Mouse (Mus musculus): ENCODE measurements around the gene Cgref1. TPM values are rescaled to one million over a fixed set of nuclear protein-coding genes. Genes with fewer than 3 reads are reported as not detected.

The Cgref1 gene
- polyA plus RNA-seq (2014; fragmentation: Nextera tagmentation; extraction: Ambion mirVana): 2.2 and 2.7 TPM in 2 replicates

- 5% methylated on average over 44 of the region's 44 CpGs for WGBS
- H3K9me3 ChIP-seq (ENCODE audit: control insufficient read depth, low read length): no peaks in the 10 kb centered on the region
- 0 out of 2 replicates have a peak, but pooled peaks have one; percentile 22 for ATAC-seq (ENCODE audit: insufficient number of reproducible peaks, low FRiP score, low TSS enrichment, low read depth)
- H3K27ac ChIP-seq (replicated peaks; ENCODE audit: low read depth, low read length): no peak within 1 kb of the TSS
- no peaks in the 10 kb centered on the region for H3K36me3 ChIP-seq (ENCODE audit: control insufficient read depth, insufficient read depth, low read length)
- no peaks in the 10 kb centered on the region for H3K27me3 ChIP-seq (ENCODE audit: control insufficient read depth, insufficient read depth, low read length)
- H3K9ac ChIP-seq (ENCODE audit: low read length): peak within 1 kb of the TSS; percentile 53
- peak within 1 kb of the TSS; percentile 75 for H3K4me2 ChIP-seq (ENCODE audit: low read depth, severe bottlenecking)
- H3K4me1 ChIP-seq (ENCODE audit: control insufficient read depth, insufficient read depth, low read length): 0 out of 2 replicates have a peak, but pooled peaks cover 2% of the 10 kb centered on the region
- peak; percentile 68 for DNase-seq (ENCODE audit: low spot score)
- peak within 1 kb of the TSS; percentile 35 for H3K4me3 ChIP-seq (ENCODE audit: low read depth, low read length)
Measured at GRCm38 (mm10) chr5:30944956-30945781, at the start of gene Cgref1. TSS of gene Cgref1 (minus strand) at chr5:30945591.

GRCm38 (mm10) chr5:30994074-30994473, 48.7 kb upstream of the Cgref1 start:
- Histone ChIP-seq H3K36me3 (ENCODE audit: control insufficient read depth, insufficient read depth, low read length) (no peaks in the 10 kb centered on the region), H3K27me3 (ENCODE audit: control insufficient read depth, insufficient read depth, low read length) (no peaks in the 10 kb centered on the region), H3K9ac (ENCODE audit: low read length) (no peak overlapping the region), H3K4me1 (ENCODE audit: control insufficient read depth, insufficient read depth, low read length) (no peaks in the 10 kb centered on the region), H3K27ac (replicated peaks; ENCODE audit: low read depth, low read length) (no peak overlapping the region), H3K4me2 (ENCODE audit: low read depth, severe bottlenecking) (no peak overlapping the region), H3K4me3 (ENCODE audit: low read depth, low read length) (no peak overlapping the region), H3K9me3 (ENCODE audit: control insufficient read depth, low read length) (no peaks in the 10 kb centered on the region)
- DNase-seq (ENCODE audit: low spot score) (no peak), ATAC-seq (ENCODE audit: insufficient number of reproducible peaks, low FRiP score, low TSS enrichment, low read depth) (no peak)
- WGBS: 73% methylated on average over 3 of the region's 3 CpGs

- H3K9me3 ChIP-seq (ENCODE audit: control insufficient read depth, low read length): no peaks in the 10 kb centered on the region
- H3K9ac ChIP-seq (ENCODE audit: low read length): no peak overlapping the region
- no peaks in the 10 kb centered on the region for H3K4me1 ChIP-seq (ENCODE audit: control insufficient read depth, insufficient read depth, low read length)
- DNase-seq (ENCODE audit: low spot score): no peak
- H3K4me3 ChIP-seq (ENCODE audit: low read depth, low read length): no peak overlapping the region
- no peaks in the 10 kb centered on the region for H3K27me3 ChIP-seq (ENCODE audit: control insufficient read depth, insufficient read depth, low read length)
- WGBS: 75% methylated on average over 5 of the region's 5 CpGs
- ATAC-seq (ENCODE audit: insufficient number of reproducible peaks, low FRiP score, low TSS enrichment, low read depth): no peak
- no peak overlapping the region for H3K27ac ChIP-seq (replicated peaks; ENCODE audit: low read depth, low read length)
- H3K36me3 ChIP-seq (ENCODE audit: control insufficient read depth, insufficient read depth, low read length): no peaks in the 10 kb centered on the region
- no peak overlapping the region for H3K4me2 ChIP-seq (ENCODE audit: low read depth, severe bottlenecking)
Measured at GRCm38 (mm10) chr5:30992980-30993676, 47.7 kb upstream of the Cgref1 start.

GRCm38 (mm10) chr5:30982357-30982756, 37.0 kb upstream of the Cgref1 start:
- DNase-seq (ENCODE audit: low spot score): peak; percentile 26
- 27% methylated on average over 2 of the region's 2 CpGs for WGBS

GRCm38 (mm10) chr5:30974870-30975656, 29.7 kb upstream of the Cgref1 start:
- peak; percentile 35 for DNase-seq (ENCODE audit: low spot score)
- WGBS: 48% methylated on average over 9 of the region's 9 CpGs
- Histone ChIP-seq H3K4me1 (ENCODE audit: control insufficient read depth, insufficient read depth, low read length) (peaks cover 5% of the 10 kb centered on the region; the same call in 1 of the 2 replicates), H3K9ac (ENCODE audit: low read length) (no peak overlapping the region), H3K9me3 (ENCODE audit: control insufficient read depth, low read length) (no peaks in the 10 kb centered on the region), H3K4me3 (ENCODE audit: low read depth, low read length) (no peak overlapping the region), H3K27ac (replicated peaks; ENCODE audit: low read depth, low read length) (peak overlapping the region; percentile 12; the same call in 1 of the 2 replicates), H3K36me3 (ENCODE audit: control insufficient read depth, insufficient read depth, low read length) (no peaks in the 10 kb centered on the region), H3K4me2 (ENCODE audit: low read depth, severe bottlenecking) (no peak overlapping the region), H3K27me3 (ENCODE audit: control insufficient read depth, insufficient read depth, low read length) (no peaks in the 10 kb centered on the region)
- no peak for ATAC-seq (ENCODE audit: insufficient number of reproducible peaks, low FRiP score, low TSS enrichment, low read depth)

More at GRCm38 (mm10) chr5:30982357-30982756, 37.0 kb upstream of the Cgref1 start:
- no peak overlapping the region for H3K9ac ChIP-seq (ENCODE audit: low read length)
- H3K9me3 ChIP-seq (ENCODE audit: control insufficient read depth, low read length): no peaks in the 10 kb centered on the region
- H3K27ac ChIP-seq (replicated peaks; ENCODE audit: low read depth, low read length): no peak overlapping the region
- no peaks in the 10 kb centered on the region for H3K36me3 ChIP-seq (ENCODE audit: control insufficient read depth, insufficient read depth, low read length)
- H3K4me3 ChIP-seq (ENCODE audit: low read depth, low read length): no peak overlapping the region
- H3K4me2 ChIP-seq (ENCODE audit: low read depth, severe bottlenecking): no peak overlapping the region
- H3K4me1 ChIP-seq (ENCODE audit: control insufficient read depth, insufficient read depth, low read length): no peaks in the 10 kb centered on the region
- no peaks in the 10 kb centered on the region for H3K27me3 ChIP-seq (ENCODE audit: control insufficient read depth, insufficient read depth, low read length)
- no peak for ATAC-seq (ENCODE audit: insufficient number of reproducible peaks, low FRiP score, low TSS enrichment, low read depth)

- ATAC-seq (ENCODE audit: insufficient number of reproducible peaks, low FRiP score, low TSS enrichment, low read depth): no peak
- no peak for DNase-seq (ENCODE audit: low spot score)
- Histone ChIP-seq H3K36me3 (ENCODE audit: control insufficient read depth, insufficient read depth, low read length) (no peaks in the 10 kb centered on the region), H3K9me3 (ENCODE audit: control insufficient read depth, low read length) (no peaks in the 10 kb centered on the region), H3K4me2 (ENCODE audit: low read depth, severe bottlenecking) (no peak overlapping the region), H3K4me1 (ENCODE audit: control insufficient read depth, insufficient read depth, low read length) (no peaks in the 10 kb centered on the region), H3K9ac (ENCODE audit: low read length) (no peak overlapping the region), H3K4me3 (ENCODE audit: low read depth, low read length) (no peak overlapping the region), H3K27ac (replicated peaks; ENCODE audit: low read depth, low read length) (no peak overlapping the region), H3K27me3 (ENCODE audit: control insufficient read depth, insufficient read depth, low read length) (no peaks in the 10 kb centered on the region)
- 77% methylated on average over 2 of the region's 2 CpGs for WGBS
Measured at GRCm38 (mm10) chr5:30969440-30969839, 24.0 kb upstream of the Cgref1 start.

- no peak within 1 kb of the TSS for H3K27ac ChIP-seq (replicated peaks; ENCODE audit: low read depth, low read length)
Measured at GRCm38 (mm10) chr5:30968416-30968815, 23.0 kb upstream of the Cgref1 start, which contains the start of gene Tcf23. TSS of gene Tcf23 (plus strand) at chr5:30968662.

GRCm38 (mm10) chr5:30966189-30966588, 20.8 kb upstream of the Cgref1 start:
- DNase-seq (ENCODE audit: low spot score) (no peak), ATAC-seq (ENCODE audit: insufficient number of reproducible peaks, low FRiP score, low TSS enrichment, low read depth) (no peak)
- Histone ChIP-seq H3K36me3 (ENCODE audit: control insufficient read depth, insufficient read depth, low read length) (no peaks in the 10 kb centered on the region), H3K4me1 (ENCODE audit: control insufficient read depth, insufficient read depth, low read length) (no peaks in the 10 kb centered on the region), H3K4me3 (ENCODE audit: low read depth, low read length) (no peak overlapping the region), H3K9me3 (ENCODE audit: control insufficient read depth, low read length) (no peaks in the 10 kb centered on the region), H3K9ac (ENCODE audit: low read length) (no peak overlapping the region), H3K27me3 (ENCODE audit: control insufficient read depth, insufficient read depth, low read length) (no peaks in the 10 kb centered on the region), H3K4me2 (ENCODE audit: low read depth, severe bottlenecking) (no peak overlapping the region), H3K27ac (replicated peaks; ENCODE audit: low read depth, low read length) (no peak overlapping the region)
- WGBS: 90% methylated on average over 4 of the region's 4 CpGs

More at GRCm38 (mm10) chr5:30968416-30968815, 23.0 kb upstream of the Cgref1 start, which contains the start of gene Tcf23:
- no peak within 1 kb of the TSS for H3K9ac ChIP-seq (ENCODE audit: low read length)
- H3K27me3 ChIP-seq (ENCODE audit: control insufficient read depth, insufficient read depth, low read length): no peaks in the 10 kb centered on the region
- H3K4me2 ChIP-seq (ENCODE audit: low read depth, severe bottlenecking): no peak within 1 kb of the TSS
- no peaks in the 10 kb centered on the region for H3K9me3 ChIP-seq (ENCODE audit: control insufficient read depth, low read length)
- DNase-seq (ENCODE audit: low spot score) (no peak), ATAC-seq (ENCODE audit: insufficient number of reproducible peaks, low FRiP score, low TSS enrichment, low read depth) (no peak)
- H3K4me1 ChIP-seq (ENCODE audit: control insufficient read depth, insufficient read depth, low read length): no peaks in the 10 kb centered on the region
- no peak within 1 kb of the TSS for H3K4me3 ChIP-seq (ENCODE audit: low read depth, low read length)
- no peaks in the 10 kb centered on the region for H3K36me3 ChIP-seq (ENCODE audit: control insufficient read depth, insufficient read depth, low read length)
- WGBS: 71% methylated on average over 8 of the region's 8 CpGs
